Mouse (Mus musculus) mature B cell (primary cell): ENCODE measurements around the gene Actr3.

Source experiments
- in situ Hi-C: fragments of 300-500 bp; cut with MboI; formaldehyde crosslinking; loops from 2 replicates; pipeline ENCODE4 v1.14.3; 2019

Gene Actr3

GRCm38 (mm10) chr1:125365576-125365975, 70.0 kb downstream of the Actr3 start:
- in situ Hi-C loops, result no loop called here

DNA sequence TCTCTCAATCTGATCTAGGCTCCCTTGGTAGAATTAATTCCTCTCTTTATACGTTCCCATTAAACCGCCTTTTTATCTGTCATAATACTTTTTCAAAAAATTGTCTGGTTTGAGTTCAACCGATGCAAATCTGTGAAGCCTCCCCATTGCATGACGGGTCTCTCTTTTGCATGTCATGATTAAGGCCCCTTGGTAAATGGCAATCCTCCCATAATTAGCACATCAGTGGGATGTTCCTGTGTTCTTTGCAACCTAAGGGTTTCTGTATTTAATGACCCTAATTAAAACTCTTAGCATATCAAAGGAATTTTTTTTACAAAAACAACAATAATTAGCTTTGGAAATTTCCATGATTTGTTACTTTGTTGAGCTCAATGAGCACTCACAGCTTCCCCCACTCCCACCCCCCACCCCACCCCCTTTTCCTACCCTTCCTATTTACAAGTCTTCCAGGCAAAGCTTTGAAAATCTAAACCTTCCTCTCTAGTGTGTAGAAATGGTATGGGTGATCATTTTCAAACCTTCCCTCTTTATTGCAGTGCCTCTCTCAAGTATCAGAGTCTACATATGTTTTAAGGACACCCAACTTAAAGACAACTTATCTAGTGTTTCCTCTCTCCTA, 84.0 kb downstream of the Actr3 start:
- in situ Hi-C loops, result no loop called here

GRCm38 (mm10) chr1:125350843-125351242, 84.7 kb downstream of the Actr3 start:
- in situ Hi-C loops, result no loop called here

DNA sequence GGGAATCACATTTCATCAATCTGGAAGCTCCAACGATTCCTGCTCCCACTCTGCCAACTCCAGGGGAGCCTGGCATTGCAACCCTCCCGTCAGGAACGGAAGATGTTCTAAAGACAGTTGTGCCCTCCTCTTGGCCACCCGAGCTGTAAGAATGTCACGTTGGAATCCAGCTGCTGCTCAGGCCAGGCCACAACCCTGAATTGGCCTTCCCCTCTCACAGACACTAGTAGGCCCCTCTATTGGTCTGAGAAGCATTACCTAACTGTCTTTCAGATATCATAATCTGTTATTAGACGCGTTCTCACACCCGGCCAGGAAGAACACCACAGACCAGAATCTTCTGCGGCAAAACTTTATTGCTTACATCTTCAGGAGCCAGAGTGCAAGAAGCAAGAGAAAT, 89.7 kb downstream of the Actr3 start:
- in situ Hi-C loops, result no loop called here

GRCm38 (mm10) chr1:125345448-125345847, 90.1 kb downstream of the Actr3 start:
- in situ Hi-C loops, result no loop called here

- in situ Hi-C loops, result no loop called here
Observed at GRCm38 (mm10) chr1:125343105-125343504, 92.4 kb downstream of the Actr3 start.
